Mouse (Mus musculus): ENCODE results near the gene Pou3f3.

The Pou3f3 gene

DNA sequence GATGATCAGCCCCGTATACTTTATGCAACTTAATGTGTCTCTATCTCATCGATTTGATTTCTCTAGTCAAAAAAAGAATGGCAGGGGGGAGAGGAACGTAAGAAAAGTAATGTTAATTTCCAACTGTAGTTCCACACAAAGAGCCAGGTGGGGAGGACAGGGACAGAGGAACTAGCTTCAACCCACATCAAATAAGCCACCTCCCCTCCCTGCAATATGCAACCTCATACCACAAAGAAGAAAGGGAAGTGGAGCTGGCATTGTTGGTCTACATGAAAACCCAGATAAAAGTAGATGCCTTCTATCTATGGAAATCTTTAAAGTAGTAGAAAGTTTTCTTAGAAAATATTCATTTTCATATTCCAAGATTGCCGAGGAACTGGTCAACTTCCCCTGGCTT is 14.7 kb downstream of the Pou3f3 start:
- in situ Hi-C loops (cut with MboI, MseI) = loop anchor here in 1 of 2 experiments (10.0 kb wide), 1 partner anchor 175 kb away; no protein-coding TSS in a partner anchor

DNA sequence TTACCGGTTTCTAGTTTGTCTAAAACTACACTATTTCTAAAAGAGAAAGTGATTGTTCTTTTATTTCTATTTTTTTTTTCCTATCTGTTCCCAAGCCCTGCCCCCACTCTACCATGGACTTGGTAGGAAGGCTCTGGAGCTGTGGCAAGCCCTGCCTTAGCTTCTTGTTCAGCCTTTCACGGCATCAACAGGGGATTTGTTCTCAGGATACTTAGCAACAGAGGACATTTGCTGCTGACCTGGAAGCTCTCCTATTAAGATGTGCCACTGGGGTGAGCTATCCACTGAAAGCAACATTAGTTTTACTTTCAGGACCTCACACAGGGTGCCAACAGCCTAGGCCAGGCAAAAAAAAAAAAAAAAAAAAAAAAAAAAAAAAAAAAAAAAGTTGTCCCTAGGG is 15.4 kb downstream of the Pou3f3 start:
- in situ Hi-C loops (cut with MboI, MseI) = loop anchor here in 1 of 2 experiments (10.0 kb wide), 1 partner anchor 176 kb away; no protein-coding TSS in a partner anchor

DNA sequence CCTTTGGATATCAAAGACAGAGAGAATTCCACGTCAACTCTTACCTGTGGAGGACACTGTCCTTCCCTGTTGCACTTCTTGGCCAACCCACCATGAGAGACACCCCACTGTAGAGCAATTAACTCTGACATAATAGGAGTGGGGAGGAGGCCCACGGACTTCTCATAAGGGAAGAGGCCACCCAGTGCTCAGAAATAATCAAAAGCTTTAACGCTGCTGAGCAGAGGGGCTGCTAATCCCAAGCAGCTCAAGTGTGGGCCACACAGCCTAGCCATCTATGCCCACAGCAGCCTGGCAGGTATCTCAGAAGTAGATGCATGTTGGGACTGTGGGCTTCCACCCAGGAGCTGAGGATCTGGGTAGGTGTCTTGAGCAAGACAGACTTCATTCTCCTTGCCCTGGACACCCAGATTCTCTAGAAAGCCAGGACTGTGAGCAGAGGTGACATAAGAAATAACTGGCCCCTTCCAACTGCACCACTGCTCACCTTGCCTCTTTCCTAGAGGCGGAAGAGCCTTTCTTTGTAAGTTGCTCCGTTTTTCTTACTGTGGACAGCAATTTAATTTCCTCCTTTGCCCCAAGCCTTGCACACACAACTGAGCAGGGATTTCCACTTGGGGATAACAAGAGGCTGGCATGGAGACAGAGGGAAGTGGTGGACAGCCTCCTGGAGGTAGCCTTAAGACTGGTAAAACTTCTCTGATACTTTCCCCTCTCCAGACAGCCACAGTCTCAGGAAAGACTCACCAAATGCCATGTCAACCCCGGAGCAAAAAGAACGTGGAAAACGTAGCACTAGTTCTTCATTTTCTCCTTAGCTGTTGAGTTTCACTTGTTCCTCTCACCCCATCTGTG is 16.1 kb downstream of the Pou3f3 start:
- in situ Hi-C loops (cut with MboI, MseI) = loop anchor here in 1 of 2 experiments (10.0 kb wide), 1 partner anchor 177 kb away; no protein-coding TSS in a partner anchor

DNA sequence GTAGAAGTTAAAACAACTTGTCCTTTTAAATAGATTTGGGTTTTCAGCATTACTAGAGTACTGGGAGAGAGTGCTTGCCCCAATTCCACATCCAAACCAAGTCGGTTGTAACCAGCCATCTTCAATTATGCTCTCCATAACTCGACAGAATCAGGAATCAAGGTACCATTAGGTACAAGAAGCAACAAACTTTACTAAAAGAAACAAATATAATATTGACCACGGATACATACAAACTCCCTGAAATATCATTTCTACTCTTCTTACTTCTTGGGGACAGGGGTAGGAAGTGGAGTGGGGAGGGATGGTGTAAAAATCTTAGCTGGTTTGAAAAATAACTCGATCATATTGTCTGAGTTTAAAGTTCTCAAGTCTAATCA is 16.7 kb downstream of the Pou3f3 start:
- in situ Hi-C loops (cut with MboI, MseI) = loop anchor here in 1 of 2 experiments (10.0 kb wide), 1 partner anchor 178 kb away; no protein-coding TSS in a partner anchor

DNA sequence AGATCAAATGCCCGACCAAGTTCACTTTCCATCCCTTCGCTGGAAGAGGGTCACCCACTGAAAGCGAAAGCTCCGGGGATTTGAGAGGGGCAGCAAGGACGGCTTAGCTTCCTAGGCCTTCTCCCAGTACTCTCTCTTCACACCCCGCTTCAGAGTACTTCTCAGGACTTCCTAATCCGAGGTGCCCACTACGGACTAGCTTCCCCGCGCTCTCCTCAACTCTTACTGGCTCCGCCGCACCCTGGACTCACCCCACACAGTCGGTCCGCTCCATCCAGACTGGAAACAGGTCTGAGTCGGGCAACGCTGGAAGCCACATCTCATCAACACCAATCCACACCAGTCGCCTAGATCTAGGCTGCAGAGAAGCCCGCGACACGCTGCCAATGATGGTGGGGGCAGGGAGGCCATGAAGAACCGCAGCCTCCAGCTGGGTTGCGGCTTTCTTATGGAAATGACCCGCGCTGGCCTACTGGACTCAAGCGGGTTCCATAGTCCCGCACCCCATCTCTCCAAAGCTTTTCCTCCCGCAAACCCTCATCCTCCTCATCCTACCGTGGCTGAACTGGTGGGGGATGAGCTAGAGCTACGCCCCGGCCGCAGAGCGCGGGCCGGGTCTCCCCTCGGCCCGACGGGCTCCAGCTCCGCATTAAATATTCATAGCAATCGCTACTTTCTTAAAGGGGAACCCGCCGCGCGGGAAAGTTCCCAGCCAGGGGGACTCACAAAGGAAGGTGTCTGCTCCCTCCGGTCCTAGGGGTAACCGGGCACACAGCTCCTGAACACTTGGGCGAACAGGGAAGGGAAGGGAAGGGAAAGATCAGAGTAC is 17.8 kb downstream of the Pou3f3 start:
- in situ Hi-C loops (cut with MboI, MseI) = loop anchor here in 1 of 2 experiments (10.0 kb wide), 1 partner anchor 179 kb away; no protein-coding TSS in a partner anchor

DNA sequence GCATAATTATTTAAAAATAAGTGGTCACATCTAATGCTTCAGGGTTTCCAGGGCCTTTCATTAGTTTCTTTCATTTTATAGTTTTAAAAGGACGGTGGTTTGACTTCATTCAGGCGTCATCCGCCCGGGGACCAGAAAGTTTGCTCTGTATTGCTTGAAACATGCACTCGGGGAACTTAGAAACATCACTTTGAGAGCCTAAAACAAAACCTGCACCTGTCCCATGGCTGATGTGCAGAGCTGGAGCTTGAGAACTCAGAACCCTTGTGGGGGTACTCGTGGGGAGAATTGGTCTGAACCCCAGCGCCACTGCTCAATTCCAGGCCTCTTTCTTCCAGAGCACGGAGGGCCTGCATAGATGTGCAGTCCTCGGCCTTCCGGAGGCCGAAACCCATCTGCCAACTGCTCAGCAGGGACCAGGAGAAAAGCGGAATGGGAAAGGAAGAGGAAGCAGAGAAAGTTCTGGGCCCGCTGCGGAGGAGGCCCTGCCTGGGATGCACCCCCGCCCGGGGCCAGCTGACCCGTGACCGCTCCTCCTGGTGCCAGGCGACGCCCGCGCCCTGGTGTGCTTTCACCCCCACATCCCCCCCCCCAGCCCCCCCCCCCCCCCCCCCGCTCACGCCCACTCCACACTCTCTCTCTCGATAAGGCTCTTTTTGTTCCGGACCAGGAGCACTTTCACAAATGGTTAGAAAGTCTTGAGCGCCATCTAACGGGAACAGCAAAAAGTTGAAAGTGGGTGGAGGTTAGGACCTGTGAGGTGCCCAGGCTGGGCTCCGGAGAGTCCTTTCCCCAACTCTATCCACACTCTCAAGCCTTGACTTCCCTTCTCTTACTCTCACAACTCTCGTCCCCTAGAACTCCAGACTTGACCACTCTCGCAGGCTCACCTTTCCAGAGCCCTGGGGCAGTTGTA is 18.7 kb downstream of the Pou3f3 start:
- in situ Hi-C loops (cut with MboI, MseI) = loop anchor here in 1 of 2 experiments (10.0 kb wide), 1 partner anchor 179 kb away; no protein-coding TSS in a partner anchor

DNA sequence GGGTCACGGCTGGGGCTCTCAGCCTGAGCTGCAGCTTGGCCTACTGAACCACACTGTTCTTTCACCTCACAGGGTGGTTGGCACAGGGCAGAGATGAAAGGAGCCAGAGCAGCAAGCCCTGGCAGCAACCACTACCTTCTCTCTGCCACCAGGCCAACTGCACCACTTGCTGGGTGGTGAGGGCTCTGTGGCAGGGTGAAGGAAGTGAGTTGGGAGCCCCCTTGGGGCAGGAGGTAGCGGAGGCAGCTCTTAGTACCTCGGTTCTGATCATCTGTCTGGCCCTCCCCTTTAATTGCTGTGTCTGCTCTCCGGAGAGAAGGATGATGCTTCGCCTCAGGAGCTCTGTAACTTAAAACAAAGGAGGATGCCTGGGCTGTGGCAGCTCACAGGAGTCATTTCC is 23.0 kb downstream of the Pou3f3 start:
- in situ Hi-C loops (cut with MboI, MseI) = loop anchor here in 1 of 2 experiments (10.0 kb wide), 1 partner anchor 184 kb away; no protein-coding TSS in a partner anchor

DNA sequence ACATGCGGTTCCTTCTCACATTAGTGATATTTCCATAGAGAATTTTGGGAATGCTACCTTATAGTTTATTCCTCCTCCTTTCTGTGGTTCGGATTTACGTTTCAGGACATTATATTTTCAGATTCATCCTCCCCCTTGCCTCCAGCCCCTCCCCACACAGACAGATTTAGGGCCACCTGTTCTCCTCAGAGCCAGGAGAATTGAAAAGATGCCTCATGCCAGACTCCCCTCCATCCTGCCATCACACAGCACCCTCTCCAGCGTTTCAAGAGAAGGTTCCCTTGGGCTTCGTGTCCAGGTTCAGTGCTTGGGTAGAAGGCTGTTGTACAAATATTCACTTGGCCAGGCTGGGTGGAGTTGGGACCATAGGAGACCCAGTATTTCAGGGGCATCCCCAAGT is 25.8 kb downstream of the Pou3f3 start:
- in situ Hi-C loops (cut with MboI, MseI) = no loop called here

DNA sequence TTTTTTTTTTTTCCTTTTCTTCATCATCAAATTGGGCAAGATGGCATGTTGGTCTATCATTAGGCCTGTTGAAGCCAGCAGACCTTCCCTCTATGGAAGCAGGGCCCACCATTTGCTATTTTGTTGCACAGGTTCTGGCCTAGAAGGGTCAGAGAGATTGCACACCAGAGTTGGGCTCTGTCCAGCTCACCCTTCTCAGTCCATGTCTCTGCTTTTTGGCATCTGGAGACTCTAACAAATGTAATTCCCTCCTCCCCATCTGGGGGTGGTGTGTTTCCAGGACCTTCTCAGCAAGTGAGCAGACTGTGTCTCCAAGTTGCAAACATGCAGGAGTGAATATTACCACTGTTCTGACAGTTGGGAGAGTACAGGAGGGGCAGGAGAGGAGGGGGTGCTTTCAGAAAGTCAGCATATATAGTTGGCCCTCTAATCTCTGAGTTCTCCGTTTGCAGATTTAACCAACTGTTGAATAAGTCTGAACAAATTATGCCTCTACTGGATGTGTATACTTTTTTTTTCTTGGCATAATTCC is 28.3 kb downstream of the Pou3f3 start:
- in situ Hi-C loops (cut with MboI, MseI) = no loop called here

DNA sequence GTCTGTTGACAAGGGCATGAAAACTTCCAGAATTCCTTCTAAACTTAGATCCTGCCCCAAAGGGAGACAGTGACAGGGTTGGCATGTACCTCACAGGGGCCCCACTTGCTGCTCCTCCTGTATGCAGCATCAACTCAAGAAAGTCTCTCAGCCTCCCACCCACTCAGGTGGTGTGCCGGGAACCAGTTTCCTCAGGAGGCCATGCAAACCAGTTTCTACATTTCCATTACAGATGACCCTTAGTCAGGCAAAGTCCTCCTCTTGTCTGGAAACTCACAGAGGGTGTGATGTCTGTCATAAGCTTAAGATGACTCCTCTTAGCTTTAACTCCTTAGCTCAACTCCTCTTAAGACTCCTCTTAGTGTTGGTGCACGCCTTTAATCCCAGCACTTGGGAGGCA is 29.3 kb downstream of the Pou3f3 start:
- in situ Hi-C loops (cut with MboI, MseI) = loop anchor here in 1 of 2 experiments (5.0 kb wide), 1 partner anchor 1838 kb away; no protein-coding TSS in a partner anchor

DNA sequence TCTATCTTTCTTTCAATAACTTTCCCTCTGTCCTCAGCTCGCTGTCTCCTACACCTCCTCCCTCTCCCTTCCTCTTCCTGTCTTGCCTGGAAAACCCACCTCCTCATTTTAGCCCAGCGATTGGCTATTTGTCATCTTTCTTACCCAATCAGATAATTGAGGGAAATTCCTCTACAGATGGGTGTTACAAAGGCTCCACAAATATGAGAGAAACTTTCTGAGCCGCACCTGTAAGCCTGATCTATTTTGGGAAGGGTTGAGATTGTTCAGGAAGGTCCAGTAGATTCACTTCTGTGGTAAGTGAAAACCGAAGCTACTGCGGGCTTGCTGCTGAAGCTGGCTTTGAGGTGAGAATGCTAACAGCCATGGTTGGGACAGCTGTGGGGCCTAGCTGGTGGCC is 31.6 kb downstream of the Pou3f3 start:
- in situ Hi-C loops (cut with MboI, MseI) = loop anchor here in 1 of 2 experiments (5.0 kb wide), 1 partner anchor 1840 kb away; no protein-coding TSS in a partner anchor

DNA sequence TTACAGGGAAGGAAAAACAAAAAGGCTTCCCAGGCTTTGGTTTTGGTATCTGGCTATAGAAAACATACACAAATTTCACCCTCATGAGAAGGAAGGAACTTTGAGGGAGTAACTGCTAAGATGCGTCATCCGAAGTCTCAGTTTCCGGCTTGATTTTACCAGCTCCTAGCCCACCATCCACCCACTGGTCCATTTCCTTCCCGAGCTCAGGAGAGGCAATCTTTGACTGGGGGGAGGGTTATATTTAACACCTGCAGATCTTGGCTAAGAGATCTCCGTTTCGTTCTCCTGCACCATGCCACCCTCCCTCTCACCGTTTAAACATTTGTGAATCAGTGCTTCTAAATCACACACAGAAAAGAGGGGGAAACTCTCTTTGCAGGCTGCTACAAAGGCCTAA is 32.1 kb downstream of the Pou3f3 start:
- in situ Hi-C loops (cut with MboI, MseI) = loop anchor here in 1 of 2 experiments (5.0 kb wide), 1 partner anchor 1840 kb away; no protein-coding TSS in a partner anchor

DNA sequence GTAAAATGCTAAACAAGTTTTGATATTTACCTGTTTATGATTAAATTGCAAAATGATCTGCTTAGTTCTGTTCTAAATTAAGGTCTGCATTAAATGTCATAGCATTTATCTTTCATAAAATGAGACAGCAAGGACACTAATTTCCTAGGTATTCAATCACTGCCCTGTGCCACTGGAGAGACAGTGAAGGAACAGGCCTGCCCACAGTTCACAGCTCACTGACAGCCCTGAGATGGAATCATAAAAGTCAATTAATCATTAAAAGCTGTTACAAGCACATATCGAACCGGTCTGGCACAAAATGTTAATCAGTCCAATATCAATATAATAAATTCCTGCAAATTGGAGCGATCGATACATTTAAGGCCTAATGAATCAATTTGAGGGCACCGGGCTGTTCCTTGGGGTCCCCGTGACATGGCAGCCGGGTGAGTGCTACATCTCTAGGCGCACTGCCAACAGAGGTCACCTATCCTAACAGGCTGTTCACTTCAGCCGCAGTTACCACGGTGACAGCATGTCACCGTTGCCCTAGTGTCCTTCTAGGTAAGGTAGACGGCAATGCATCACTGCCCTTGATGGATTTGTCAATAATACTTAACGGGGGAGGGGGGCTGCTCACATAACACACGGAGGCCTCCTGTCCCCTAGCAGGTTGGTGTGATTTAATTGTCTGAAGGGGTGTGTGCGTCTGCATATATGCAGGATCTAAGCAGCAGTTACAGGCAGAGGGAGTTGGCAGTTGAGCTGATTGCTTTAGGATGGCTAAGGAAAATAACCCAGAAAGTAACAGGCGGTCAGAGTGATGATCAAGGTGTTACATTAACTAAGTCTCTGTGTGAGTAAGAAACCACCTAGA is 46.0 kb downstream of the Pou3f3 start:
- in situ Hi-C loops (cut with MboI, MseI) = no loop called here

DNA sequence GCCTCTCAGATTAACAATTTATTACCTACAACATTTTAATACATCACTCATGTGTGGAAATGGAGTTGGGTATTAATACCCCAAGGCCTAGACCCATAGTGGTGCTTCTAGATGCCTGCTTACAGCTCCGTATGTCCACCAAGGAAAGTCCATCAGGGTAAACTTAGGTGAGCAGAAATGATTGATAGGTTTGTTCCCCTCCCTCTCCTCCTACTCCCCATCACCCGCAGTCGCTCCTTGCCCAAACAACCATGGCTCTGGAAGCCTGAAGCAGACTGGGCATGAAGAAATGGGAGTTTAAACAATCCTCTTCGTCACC is 46.6 kb downstream of the Pou3f3 start:
- in situ Hi-C loops (cut with MboI, MseI) = no loop called here

DNA sequence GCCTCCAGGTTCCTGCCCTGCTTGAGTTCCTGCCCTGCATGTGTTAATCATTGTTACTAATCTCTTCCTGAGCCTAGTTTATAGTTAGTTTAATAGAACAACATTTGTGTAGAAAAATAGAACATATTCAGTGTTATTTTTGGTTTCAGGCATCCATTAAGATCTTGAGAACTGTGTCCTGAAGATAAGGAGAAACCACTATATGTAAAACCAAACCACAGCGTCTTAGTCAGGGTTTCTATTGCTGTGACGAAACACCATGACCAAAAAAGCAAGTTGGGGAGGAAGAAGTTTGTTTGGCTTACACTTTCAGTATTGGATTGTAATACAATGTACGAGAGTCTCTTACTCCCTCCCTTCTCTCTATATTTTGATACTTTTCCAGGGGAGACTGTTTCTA is 49.5 kb downstream of the Pou3f3 start:
- in situ Hi-C loops (cut with MboI, MseI) = no loop called here

DNA sequence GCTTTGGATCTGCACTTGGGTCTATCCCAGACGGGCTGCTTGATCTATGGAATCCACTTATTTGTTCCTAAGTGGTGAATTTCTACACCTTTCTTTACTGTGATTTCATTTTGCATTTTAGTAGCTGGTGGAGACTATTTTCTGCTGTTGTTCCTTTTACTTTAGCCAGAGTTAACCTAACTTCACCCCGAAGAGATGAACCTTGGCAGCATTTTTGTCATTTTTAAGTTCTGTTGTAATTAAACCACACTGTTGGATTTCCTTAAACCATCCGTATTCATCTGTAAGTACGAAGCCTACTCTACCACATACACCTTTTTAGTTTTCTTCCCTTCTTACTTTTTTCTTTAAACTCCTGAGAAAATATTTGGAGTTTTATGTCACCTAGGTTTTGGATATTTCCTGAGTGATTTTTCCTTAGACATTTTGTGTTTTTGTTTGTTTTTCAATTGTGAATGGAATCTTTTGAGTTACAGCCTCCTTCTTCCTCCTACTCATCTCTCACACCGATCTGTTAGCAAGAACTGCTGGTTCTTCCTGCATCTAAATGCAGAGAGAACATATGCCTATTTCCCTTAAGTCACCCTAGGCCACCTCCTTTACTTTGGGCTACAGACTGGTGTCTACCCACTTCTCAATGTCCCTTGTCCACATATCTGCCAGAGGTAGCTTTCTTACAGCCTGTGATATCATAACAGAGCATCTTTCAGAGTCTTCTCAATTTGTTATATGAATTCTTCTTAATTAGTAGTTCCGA is 54.1 kb downstream of the Pou3f3 start:
- in situ Hi-C loops (cut with MboI, MseI) = no loop called here
